Mouse (Mus musculus) lung, adult 2 months (tissue): Measurements from ENCODE around the gene Hist1h2ab. TPM values are rescaled to one million over a fixed set of nuclear protein-coding genes. Genes with fewer than 3 reads are reported as not detected.

Source experiments
- DNase-seq: peaks from one replicate; pipeline ENCODE4 v3.0.0; 2022
- H3K4me1 ChIP-seq: fragments of 200-500 bp; 2 replicates; pipeline ENCODE4 v1.6.1; 2011; ENCODE audit warnings: low read length; ENCODE audit not compliant: control insufficient read depth, insufficient read depth
- H3K4me3 ChIP-seq: fragments of 200-500 bp; replicated peaks from 2 replicates; pipeline ENCODE3; 2011; ENCODE audit warnings: low read depth, mild to moderate bottlenecking, control low read depth, low read length; ENCODE audit errors: extremely low read depth
- CTCF ChIP-seq: fragments of 200-500 bp; IDR thresholded peaks from 2 replicates; pipeline ENCODE4 v1.5.1; 2011; ENCODE audit warnings: mild to moderate bottlenecking, low read length, control low read depth; ENCODE audit not compliant: insufficient read depth
- POLR2A ChIP-seq: fragments of 200-500 bp; IDR thresholded peaks from 2 replicates; pipeline ENCODE4 v1.6.1; 2011; ENCODE audit warnings: low read depth, mild to moderate bottlenecking, control low read depth, low read length, borderline replicate concordance; ENCODE audit errors: extremely low read depth
- WGBS: fragments of 180-500 bp; shearing (Covaris S2); methylation state at CpG from one replicate; pipeline ENCODE4 v1.1.7; 2018; 5-methylcytosine and 5-hydroxymethylcytosine counted together
- polyA plus RNA-seq: library from polyadenylated mRNA; depleted of rRNA; stranded (reverse); fragments of >200 nt; gene quantifications from 2 replicates; pipeline ENCODE4 v1.2.3, GENCODE M21; 2012

Gene Hist1h2ab
- polyA plus RNA-seq, 1 experiment, result 2.0 TPM

DNA sequence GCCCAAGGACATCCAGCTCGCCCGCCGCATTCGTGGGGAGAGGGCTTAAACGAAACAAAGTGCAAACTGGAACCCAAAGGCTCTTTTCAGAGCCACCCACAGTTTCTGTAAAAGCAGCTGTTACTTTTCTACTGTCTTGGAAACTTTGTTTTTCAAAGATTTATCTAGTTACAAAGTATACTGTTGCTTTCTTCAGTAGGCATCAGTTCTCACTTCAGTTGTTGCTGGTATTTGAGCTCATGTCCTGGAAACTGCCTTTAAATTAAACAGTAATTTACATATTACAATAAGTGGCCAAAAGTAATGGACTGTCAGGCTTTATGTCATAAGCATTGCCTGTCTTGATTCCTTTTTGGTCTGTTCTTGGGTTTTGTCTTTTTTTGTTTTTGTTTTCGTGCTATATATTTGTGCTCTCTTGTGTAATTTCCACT lies 1.8 kb downstream of the Hist1h2ab start:
- 15% methylated on average over 6 of the region's 6 CpGs for WGBS
- Histone ChIP-seq H3K4me1 (no peaks in the 10 kb centered on the region; the same call in none of the 2 replicates), H3K4me3 (no peak overlapping the region)
- TF ChIP-seq POLR2A (no peak), CTCF (no peak)
- DNase-seq, result no peak

DNA sequence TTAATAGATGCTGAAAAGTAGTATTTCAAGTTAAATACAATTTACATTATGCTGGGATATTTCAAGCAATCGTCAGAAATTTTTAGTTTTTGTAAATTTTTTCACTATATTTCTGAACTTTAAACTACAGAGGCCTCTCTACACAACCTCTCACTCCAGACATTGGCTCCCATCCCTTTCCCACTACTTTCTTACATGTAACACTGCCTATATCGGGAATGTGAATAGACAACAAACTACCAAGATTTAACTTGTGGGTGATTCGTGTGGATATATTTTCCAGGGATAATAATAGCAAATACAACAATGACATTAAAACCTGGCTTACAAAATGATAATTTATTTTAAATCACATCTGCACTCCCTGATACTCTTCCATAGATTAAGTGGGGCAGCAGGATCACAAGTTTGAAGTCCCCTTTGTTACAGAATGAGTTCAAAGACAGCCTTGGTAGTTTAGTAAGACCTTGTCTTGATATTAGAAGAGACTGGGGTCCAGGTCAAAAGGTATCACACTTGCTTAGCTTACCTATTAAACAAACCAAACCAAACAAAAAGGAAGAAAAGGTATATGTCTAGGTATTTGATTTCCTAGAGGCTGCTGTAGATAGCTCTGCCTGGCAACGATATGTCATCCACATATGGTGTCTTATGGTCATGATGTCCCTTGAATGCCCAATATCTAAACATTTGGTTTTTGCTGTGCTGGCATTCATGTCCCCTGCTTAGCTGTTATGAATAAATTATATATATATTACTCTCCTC lies 2.6 kb downstream of the Hist1h2ab start:
- no peak overlapping the region for H3K4me3 ChIP-seq
- WGBS, result 49% methylated on average over 4 of the region's 4 CpGs

DNA sequence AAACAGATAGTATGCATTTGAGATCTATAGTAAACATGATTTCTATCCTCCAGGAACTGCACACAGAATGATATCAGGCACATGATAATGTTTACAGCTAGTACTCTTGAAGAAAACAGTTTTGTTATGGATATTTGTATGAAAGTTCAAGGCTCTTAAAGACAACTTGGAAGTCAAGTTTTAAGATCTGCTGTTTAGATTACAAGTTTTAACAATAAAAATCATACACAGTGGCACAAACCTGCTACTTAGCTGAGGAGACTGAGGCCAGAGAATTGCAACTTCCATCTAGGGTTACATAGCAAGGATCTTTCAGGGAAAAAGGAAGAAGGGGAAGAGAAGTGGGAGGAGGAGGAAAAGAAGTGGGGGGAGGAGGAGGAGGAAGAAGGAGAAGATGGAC lies 4.1 kb downstream of the Hist1h2ab start:
- Histone ChIP-seq H3K4me3 (no peak overlapping the region), H3K4me1 (no peaks in the 10 kb centered on the region; the same call in none of the 2 replicates)
- no peak for TF ChIP-seq CTCF
- TF ChIP-seq POLR2A, result no peak
- no peak for DNase-seq

More for the DNA sequence above, 2.6 kb downstream of the Hist1h2ab start:
- no peaks in the 10 kb centered on the region; the same call in none of the 2 replicates for H3K4me1 ChIP-seq
- no peak for TF ChIP-seq CTCF
- no peak for TF ChIP-seq POLR2A
- DNase-seq, result no peak

DNA sequence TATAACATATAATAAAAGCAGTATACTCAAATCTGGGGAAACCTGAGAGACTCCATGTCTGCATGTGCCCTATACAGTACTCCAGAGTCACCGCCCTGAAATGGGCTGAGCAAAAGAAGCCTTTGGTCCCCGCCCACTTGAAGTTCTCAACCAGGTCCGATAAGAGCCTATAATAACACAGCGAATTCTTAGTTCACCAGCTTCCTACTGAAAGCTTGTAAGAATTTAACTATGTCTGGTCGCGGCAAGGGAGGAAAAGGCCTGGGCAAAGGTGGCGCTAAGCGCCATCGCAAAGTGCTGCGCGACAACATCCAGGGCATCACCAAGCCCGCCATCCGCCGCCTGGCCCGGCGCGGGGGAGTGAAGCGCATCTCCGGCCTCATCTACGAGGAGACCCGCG lies 5.9 kb downstream of the Hist1h2ab start, which contains the start of gene Hist1h4b:
Gene Hist1h4b, plus strand, starts transcription at position 224 of the 400 bp plus-strand sequence.
- Histone ChIP-seq H3K4me1 (peaks cover 2% of the 10 kb centered on the region), H3K4me3 (peak within 1 kb of the TSS; percentile 18)
- under 1% methylated on average over 20 of the region's 22 CpGs for WGBS
- peak; percentile 85; the same call in 1 of the 2 replicates for TF ChIP-seq POLR2A
- no peak for TF ChIP-seq CTCF
- peak; percentile 75 for DNase-seq

DNA sequence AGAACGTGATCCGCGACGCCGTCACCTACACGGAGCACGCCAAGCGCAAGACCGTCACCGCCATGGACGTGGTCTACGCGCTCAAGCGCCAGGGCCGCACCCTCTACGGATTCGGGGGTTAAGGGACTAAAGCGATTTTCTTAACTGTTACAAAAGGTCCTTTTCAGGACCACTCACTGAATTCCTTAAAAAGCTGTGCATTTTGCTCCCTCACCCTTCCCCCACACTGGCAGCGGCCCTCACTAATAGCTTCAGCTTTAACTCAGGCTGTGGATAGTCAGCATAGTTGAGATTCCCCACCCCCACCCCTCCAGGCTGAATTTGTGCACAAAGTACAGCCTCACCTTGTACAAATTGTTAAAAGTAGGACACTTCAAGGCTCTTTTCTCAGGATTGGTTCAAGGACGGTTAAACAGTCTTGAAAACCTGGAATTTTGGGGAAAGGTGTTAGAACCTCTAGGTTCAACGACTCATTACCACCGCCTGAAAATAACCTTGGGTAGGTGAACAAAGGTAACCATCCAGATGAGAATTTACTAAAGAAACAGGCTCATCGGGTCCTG lies 6.4 kb downstream of the Hist1h2ab start:
- Histone ChIP-seq H3K4me1 (peaks cover 2% of the 10 kb centered on the region), H3K4me3 (peak overlapping the region; percentile 18)
- DNase-seq, result no peak
- 2% methylated on average over 18 of the region's 23 CpGs for WGBS
- no peak for TF ChIP-seq CTCF
- TF ChIP-seq POLR2A, result no peak

DNA sequence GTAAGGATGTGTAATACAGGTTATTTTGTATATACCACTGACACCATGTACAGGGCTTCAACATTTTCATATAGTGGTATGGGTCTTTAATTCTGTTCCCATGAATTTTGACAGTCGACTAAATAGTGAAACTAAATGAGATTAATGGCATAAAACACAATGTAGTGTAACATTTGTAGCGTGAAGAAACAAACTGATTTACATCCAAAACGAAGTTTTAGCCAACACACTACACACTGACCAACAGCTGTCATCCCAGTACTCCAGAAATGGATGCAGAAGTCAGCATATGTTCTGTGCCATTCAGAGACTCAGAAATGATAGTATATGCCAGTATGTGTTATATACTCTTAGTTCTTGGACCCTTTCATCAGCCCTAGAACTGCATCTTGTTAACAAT lies 7.0 kb downstream of the Hist1h2ab start:
- TF ChIP-seq POLR2A (no peak), CTCF (no peak)
- no peak overlapping the region for H3K4me3 ChIP-seq
- WGBS, result 40% methylated on average over 3 of the region's 3 CpGs
- H3K4me1 ChIP-seq, result peaks cover 2% of the 10 kb centered on the region
- no peak for DNase-seq

DNA sequence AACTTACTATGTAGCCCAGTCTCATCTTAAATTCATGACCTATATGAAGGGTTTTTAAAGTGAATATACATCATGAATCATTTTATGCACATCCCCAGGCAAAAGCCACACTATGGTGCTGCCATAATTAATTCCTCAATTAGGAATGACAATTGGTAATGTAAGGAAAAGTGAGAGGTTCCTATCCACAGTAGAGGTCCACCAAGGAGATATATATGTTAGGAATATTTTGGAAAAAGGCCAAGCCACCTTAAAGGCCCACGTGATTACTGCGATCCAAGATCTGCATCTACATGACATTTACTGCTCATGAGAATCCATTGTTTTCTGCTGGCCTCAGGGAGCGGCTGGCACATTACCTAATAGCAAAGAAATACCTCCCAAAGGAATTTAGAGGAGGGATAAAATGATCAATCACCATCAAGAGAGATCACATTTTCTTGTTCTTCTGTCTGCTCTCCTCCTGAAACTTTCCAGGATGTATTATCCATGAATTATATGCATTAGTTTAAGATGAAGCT lies 8.4 kb downstream of the Hist1h2ab start:
- 86% methylated on average over 3 of the region's 3 CpGs for WGBS
- no peak for DNase-seq
- H3K4me3 ChIP-seq, result no peak overlapping the region
- TF ChIP-seq POLR2A (no peak), CTCF (no peak)
- peaks cover 2% of the 10 kb centered on the region for H3K4me1 ChIP-seq

DNA sequence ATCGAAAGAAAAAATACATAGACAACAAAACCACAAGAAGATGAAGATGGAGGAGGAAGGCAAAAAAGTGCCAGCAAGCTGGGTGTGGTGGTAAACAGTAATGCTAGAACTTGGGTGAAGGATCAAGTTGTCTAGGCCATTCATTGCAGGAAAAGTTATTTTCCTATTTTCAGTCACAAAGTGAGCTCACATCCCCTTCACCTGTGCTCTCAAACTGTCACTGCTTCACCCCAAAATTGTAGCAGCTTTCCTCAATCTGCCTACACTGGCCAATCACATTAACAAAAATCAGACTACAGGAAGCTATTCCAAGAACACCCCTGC lies 9.0 kb downstream of the Hist1h2ab start:
- Histone ChIP-seq H3K4me1 (peaks cover 2% of the 10 kb centered on the region), H3K4me3 (no peak overlapping the region)
- WGBS, result 39% methylated on average over 1 of the region's 1 CpGs
- no peak for TF ChIP-seq CTCF
- no peak for TF ChIP-seq POLR2A
- no peak for DNase-seq

DNA sequence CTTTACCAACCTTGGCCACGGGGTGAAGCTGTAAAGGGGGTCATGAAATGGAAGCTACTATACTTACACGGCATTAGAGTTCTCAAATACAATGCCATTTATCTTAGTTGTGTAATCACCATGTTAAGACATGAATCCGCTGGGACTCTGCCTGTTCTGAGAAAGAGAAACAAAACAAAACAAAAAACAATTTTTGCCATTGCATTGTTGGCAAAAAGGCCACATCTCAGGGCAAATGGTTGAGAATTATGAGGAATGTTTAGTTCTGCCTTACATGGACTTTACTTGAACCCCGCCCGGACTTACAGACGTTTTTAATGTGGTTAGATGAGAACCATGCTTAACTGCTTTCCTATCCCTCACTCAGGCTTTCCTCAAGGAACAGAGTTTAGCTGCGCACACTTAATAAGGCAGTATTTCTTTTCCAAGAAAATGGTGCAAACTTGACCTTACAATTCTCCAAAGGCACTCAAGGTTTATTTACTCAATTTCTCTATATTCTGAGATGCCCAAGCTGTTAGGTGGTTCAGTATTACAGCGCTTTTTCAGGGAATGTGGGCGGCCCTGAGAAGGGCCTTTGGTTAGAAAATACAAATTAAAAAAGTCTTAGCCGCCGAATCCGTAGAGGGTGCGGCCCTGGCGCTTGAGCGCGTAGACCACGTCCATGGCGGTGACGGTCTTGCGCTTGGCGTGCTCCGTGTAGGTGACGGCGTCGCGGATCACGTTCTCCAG lies 9.5 kb downstream of the Hist1h2ab start:
- Histone ChIP-seq H3K4me1 (peaks cover 2% of the 10 kb centered on the region), H3K4me3 (peak overlapping the region; percentile 19)
- DNase-seq, result no peak
- 1% methylated on average over 26 of the region's 27 CpGs for WGBS
- TF ChIP-seq CTCF (no peak), POLR2A (no peak)
